Mouse (Mus musculus): Measurements from ENCODE around the gene Rbm3.

DNA sequence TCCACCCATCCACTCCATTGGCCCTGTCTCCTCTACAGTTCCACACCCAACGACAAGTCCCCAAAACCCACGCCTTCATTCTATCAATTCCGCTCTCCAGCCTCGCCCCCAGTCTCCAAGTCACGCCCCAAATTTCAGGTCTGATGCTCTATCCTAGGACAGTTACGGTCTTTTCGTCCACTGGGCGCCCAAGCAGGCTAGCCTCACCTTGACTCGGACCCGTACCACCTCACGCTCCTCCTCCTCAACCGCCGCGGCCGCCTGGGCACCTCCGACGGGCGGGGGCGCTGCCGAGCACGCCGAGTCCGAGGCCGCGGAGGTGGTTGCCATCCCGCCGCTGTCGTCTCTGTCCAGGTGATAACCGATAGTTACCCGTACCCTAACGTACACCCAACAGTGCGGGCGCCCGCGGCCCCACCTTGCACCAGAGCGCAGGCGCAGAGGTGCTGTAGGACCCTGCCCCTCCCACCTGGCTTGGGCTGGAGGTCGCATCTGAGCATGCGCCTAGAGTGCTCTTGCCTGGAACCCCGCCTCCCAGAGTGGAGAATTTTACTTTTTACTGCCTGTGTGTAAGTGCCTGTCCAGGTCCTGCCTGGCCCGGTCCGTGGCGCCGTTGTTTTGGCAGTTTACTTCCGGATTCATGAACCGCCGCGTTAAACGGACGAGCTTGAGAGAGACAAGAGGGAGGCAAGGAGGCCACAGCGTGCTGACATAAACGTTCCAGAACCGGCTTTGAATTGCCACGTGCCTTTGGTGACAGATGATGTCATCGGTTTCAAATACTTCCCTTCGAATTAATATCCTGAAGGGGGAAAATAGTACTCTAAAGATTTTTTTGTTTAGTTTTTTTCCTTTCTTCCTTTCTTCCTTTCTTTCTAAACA, 30.1 kb upstream of the Rbm3 start, which contains the start of gene Tbc1d25:
- TF ChIP-seq POLR2A (IDR thresholded peaks at IDR 0.05; ENCODE audit: insufficient read depth, low read length) (no peak), CTCF (IDR thresholded peaks at IDR 0.05; ENCODE audit: low read depth, low read length) (no peak), EP300 (IDR thresholded peaks at IDR 0.05; ENCODE audit: insufficient read depth, low read depth, low read length) (no peak)
